Mouse (Mus musculus) myocyte (in vitro differentiated cells): ENCODE results near the gene Mfng.

Experiments
- CEBPB ChIP-seq: IDR thresholded peaks from 2 replicates; pipeline ENCODE4 v1.6.1; 2011; ENCODE audit warnings: mild to moderate bottlenecking, moderate library complexity; ENCODE audit not compliant: poor library complexity, insufficient read depth, severe bottlenecking
- E2F4 ChIP-seq: IDR thresholded peaks from one replicate; pipeline ENCODE4 v1.6.1; 2011; ENCODE audit warnings: mild to moderate bottlenecking, control low read depth, moderate library complexity; ENCODE audit not compliant: insufficient read depth
- POLR2A ChIP-seq: IDR thresholded peaks from one replicate; pipeline ENCODE4 v1.6.1; 2011; ENCODE audit warnings: low read depth, mild to moderate bottlenecking, control low read depth, moderate library complexity; ENCODE audit not compliant: insufficient read length
- POLR2AphosphoS2 ChIP-seq: IDR thresholded peaks from one replicate; pipeline ENCODE4 v1.6.1; 2011; ENCODE audit warnings: low read depth, control low read depth; ENCODE audit not compliant: insufficient read length
- USF1 ChIP-seq: IDR thresholded peaks from one replicate; pipeline ENCODE4 v1.6.1; 2011; ENCODE audit warnings: low read depth, mild to moderate bottlenecking, control low read depth, moderate library complexity

DNA sequence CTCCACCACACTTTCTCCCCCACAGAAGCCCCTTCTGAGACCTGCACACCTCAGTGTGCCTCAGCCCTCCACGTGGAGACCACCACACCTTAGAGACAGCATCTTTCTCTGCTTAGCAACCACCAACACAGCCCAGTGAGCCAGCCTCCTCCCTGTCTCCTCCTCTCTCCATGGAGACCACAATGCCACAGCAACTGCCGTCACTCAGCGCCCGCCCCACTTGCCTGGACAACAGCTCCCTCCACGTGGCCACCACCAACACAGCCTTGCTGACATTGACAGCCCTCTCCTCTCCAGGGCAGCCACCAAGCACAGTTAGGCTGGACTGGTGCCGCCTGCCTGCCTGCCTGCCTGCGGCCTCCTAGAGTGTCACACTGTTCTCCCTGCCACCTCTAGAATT lies 63.5 kb downstream of the Mfng start:
- no peak for TF ChIP-seq CEBPB
- TF ChIP-seq POLR2AphosphoS2: no peak
- TF ChIP-seq USF1: no peak
- no peak for TF ChIP-seq POLR2A
- TF ChIP-seq E2F4: no peak
